Mouse (Mus musculus) adrenal gland, adult 2 months (tissue): ENCODE results near the gene Sbds. TPM values are rescaled to one million over a fixed set of nuclear protein-coding genes. Genes with fewer than 3 reads are reported as not detected.

Experiments used
- DNase-seq: peaks from one replicate; pipeline ENCODE4 v3.0.0; 2021
- polyA plus RNA-seq: library from polyadenylated mRNA; depleted of rRNA; stranded (reverse); fragments of >200 nt; gene quantifications from 2 replicates; pipeline ENCODE4 v1.2.3, GENCODE M21; 2012; rRNA removed
- total RNA-seq, 2 experiments: library from RNA; stranded (reverse); gene quantifications; 2 replicates each; pipeline ENCODE4 v1.2.3; 2021

Gene Sbds
- total and polyA plus RNA-seq, 3 experiments = 46.6 to 138 (median 103) TPM

GRCm38 (mm10) chr5:130200233-130201029 is 54.9 kb downstream of the Sbds start:
- no peak for DNase-seq

GRCm38 (mm10) chr5:130197981-130198380 is 57.3 kb downstream of the Sbds start:
- no peak for DNase-seq

- DNase-seq = no peak
Measured at GRCm38 (mm10) chr5:130197454-130197853, 57.9 kb downstream of the Sbds start.

GRCm38 (mm10) chr5:130196307-130196706 is 59.0 kb downstream of the Sbds start:
- DNase-seq = no peak

Other genes starting within 250 kb of the Sbds start
- gene Asl, start 226.3 kb downstream of the Sbds start, total RNA-seq = 100 to 1,000 TPM in 1 of 2 experiments, 10 to 100 TPM in 1; 92.5 to 106 TPM
- gene Asl, start 226.3 kb downstream of the Sbds start, polyA plus RNA-seq = 74.2 and 115 TPM in 2 replicates
- gene Crcp, start 226.2 kb downstream of the Sbds start, total RNA-seq = 10 to 100 TPM; 33.6 to 43.0 TPM
- gene Crcp, start 226.2 kb downstream of the Sbds start, polyA plus RNA-seq = 6.6 and 10.2 TPM in 2 replicates
- gene Tpst1, start 182.2 kb downstream of the Sbds start, total RNA-seq = 10 to 100 TPM; 27.5 to 66.2 TPM
- gene Tpst1, start 182.2 kb downstream of the Sbds start, polyA plus RNA-seq = 39.5 and 42.4 TPM in 2 replicates
- gene Kctd7, start 110.7 kb downstream of the Sbds start, total RNA-seq = 10 to 100 TPM; 10.3 to 14.5 TPM
- 33.2 and 36.3 TPM in 2 replicates for gene Kctd7, start 110.7 kb downstream of the Sbds start, polyA plus RNA-seq
- 10 to 100 TPM; 27.9 to 63.3 TPM for gene Rabgef1, start 83.7 kb downstream of the Sbds start, total RNA-seq
- 19.7 and 32.9 TPM in 2 replicates for gene Rabgef1, start 83.7 kb downstream of the Sbds start, polyA plus RNA-seq
- 10 to 100 TPM; 66.7 to 78.7 TPM for gene Tmem248, start 38.4 kb downstream of the Sbds start, total RNA-seq
- gene Tmem248, start 38.4 kb downstream of the Sbds start, polyA plus RNA-seq = 45.8 and 51.1 TPM in 2 replicates
- gene Tyw1, start 89 bp upstream of the Sbds start, total RNA-seq = 10 to 100 TPM; 25.8 to 32.3 TPM
- 8.1 and 8.2 TPM in 2 replicates for gene Tyw1, start 89 bp upstream of the Sbds start, polyA plus RNA-seq
- 10 to 100 TPM; 33.7 to 46.2 TPM for gene Caln1, start 113.9 kb upstream of the Sbds start, total RNA-seq
- gene Caln1, start 113.9 kb upstream of the Sbds start, polyA plus RNA-seq = 19.4 and 19.7 TPM in 2 replicates
- not detected for gene A330070K13Rik, start 129.1 kb upstream of the Sbds start, total RNA-seq
- gene A330070K13Rik, start 129.1 kb upstream of the Sbds start, polyA plus RNA-seq = not detected in 2 replicates